Mouse (Mus musculus): Measurements from ENCODE around the gene Carmil2.

DNA sequence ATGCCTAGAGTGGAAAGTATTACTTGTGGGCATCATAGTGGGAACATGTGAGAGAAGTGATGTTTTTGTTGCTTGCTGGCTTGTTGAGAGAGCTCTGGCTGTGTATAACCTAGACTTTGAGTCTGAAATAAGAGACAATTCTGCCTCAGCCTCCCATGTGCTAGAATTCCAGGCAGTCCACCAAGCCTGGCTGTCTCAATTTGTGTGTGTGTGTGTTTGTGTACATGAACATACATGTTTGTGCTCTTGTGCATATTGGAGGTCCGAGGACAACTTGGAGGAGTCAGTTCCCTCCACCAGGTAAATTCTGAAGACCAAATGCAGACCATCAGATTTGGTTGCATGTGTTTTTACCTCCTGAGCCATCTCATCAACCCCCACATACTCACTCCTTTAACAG, 40.9 kb upstream of the Carmil2 start:
- TF ChIP-seq POLR2A (IDR thresholded peaks at IDR 0.05; ENCODE audit: insufficient read length, low read depth), result no peak
- TF ChIP-seq MAX (IDR thresholded peaks at IDR 0.05; ENCODE audit: low read depth), result no peak
- TF ChIP-seq USF1 (IDR thresholded peaks at IDR 0.05; ENCODE audit: low read depth), result no peak
- no peak for TF ChIP-seq POLR2AphosphoS2 (IDR thresholded peaks at IDR 0.05; ENCODE audit: insufficient read length, low read depth)
- no peak for TF ChIP-seq MYOD1 (IDR thresholded peaks at IDR 0.05; ENCODE audit: control insufficient read depth in 1 of 3, insufficient read length in 2 of 3, low read depth in 2 of 3)
- no peak for TF ChIP-seq TCF3 (IDR thresholded peaks at IDR 0.05; ENCODE audit: insufficient read length, low read depth)
- TF ChIP-seq E2F4 (IDR thresholded peaks at IDR 0.05; ENCODE audit: insufficient read depth), result no peak
- no peak for TF ChIP-seq SRF (IDR thresholded peaks at IDR 0.05; ENCODE audit: control insufficient read depth, insufficient read length, low read depth)
- no peak for TF ChIP-seq CEBPB (IDR thresholded peaks at IDR 0.05; ENCODE audit: insufficient read depth, poor library complexity, severe bottlenecking)
- TF ChIP-seq TCF12 (IDR thresholded peaks at IDR 0.05; ENCODE audit: insufficient read depth, poor library complexity, severe bottlenecking), result no peak
- TF ChIP-seq REST (IDR thresholded peaks at IDR 0.05; ENCODE audit: insufficient read depth, insufficient read length), result no peak
